Mouse (Mus musculus): Measurements from ENCODE around the gene Bcl6b.

Bcl6b gene

DNA sequence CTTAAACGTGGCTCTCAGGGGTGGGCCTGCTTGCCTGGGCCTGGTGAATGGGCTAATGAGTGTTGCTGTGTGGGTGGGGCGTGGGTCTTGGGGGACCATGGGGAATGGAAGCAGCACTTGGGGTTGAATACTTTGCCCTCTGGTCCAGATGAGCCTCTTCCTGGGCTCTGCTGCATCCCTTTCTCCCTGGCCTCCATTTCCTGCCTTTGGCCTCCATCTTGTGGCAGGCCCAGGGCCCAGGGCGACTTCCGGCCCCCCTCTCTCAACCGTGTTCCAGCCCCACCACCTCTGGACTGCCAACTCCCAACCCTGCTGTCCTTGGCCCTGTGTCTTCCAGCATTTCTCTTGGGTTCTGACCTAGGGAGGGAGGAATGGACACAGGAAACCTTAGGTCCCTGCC, 4.4 kb upstream of the Bcl6b start:
- peak in 1 of 2 experiments; percentile 28 for DNase-seq (ENCODE audit: low spot score in 2 of 2)

GRCm38 (mm10) chr11:70233016-70233415, 3.4 kb upstream of the Bcl6b start:
- DNase-seq (ENCODE audit: low spot score in 2 of 2) = peak in 1 of 2 experiments; percentile 38

DNA sequence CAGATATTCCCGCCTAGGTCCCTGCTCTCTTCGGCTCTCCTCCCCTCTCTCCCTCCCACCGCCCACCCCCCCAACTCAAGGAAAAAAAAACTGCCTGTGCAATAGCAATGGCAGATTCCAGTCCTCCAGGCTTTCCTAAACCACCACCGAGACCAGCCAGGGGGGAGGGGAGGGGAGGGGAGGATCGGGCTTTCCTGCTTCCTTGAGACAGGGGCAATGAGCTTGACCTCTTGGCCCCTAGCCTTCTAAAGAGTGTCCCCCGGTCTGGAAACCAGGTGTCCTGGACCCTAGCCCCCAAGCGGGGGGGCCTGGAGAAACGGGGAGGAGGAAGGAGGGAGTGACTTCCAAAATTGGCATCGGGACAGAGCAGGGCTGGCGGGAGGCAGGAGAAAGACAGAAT, 2.9 kb upstream of the Bcl6b start:
- peak; percentile 61 to 65 for DNase-seq (ENCODE audit: low spot score in 2 of 2)

- peak; percentile 76 to 87 for DNase-seq (ENCODE audit: low spot score in 2 of 2)
Observed at GRCm38 (mm10) chr11:70230239-70230727, 685 bp upstream of the Bcl6b start.

- peak; percentile 88 to 91 for DNase-seq (ENCODE audit: low spot score in 2 of 2)
Observed at GRCm38 (mm10) chr11:70228828-70229227, 770 bp downstream of the Bcl6b start.

DNA sequence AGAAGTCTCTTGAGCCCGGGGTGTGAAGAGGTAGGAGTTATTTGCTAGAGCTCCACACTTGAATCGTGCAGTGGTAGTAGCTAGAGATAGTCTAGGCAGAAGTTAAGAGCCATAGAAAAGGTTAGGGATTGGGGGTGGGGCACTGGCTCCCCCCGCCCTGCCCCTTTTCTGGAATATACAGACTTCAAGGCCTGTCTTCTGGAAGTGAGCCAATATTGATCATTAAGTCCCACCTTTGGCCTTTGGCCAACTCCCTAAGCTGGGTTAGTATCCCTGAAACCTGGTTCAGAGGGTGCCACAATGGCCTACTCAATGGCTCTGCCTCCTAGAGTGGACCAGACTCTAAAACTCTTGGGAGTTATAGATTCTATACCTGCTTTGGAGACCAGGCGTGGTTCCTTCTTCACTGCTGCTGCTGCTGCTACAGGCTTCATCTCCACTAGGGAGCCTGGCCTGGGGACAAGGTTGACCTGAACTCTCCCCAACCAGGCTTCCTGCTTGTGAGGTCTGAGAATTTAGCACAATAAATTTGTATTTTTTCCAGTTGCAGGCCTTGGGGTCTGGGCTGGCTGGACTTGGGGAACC, 1.8 kb downstream of the Bcl6b start:
- no peak for DNase-seq (ENCODE audit: low spot score in 2 of 2)

GRCm38 (mm10) chr11:70227126-70227525, 2.5 kb downstream of the Bcl6b start:
- peak; percentile 77 to 82 for DNase-seq (ENCODE audit: low spot score in 2 of 2)

- DNase-seq (ENCODE audit: low spot score in 2 of 2) = peak; percentile 32 to 50
Observed at GRCm38 (mm10) chr11:70226602-70226890, 3.1 kb downstream of the Bcl6b start.

DNA sequence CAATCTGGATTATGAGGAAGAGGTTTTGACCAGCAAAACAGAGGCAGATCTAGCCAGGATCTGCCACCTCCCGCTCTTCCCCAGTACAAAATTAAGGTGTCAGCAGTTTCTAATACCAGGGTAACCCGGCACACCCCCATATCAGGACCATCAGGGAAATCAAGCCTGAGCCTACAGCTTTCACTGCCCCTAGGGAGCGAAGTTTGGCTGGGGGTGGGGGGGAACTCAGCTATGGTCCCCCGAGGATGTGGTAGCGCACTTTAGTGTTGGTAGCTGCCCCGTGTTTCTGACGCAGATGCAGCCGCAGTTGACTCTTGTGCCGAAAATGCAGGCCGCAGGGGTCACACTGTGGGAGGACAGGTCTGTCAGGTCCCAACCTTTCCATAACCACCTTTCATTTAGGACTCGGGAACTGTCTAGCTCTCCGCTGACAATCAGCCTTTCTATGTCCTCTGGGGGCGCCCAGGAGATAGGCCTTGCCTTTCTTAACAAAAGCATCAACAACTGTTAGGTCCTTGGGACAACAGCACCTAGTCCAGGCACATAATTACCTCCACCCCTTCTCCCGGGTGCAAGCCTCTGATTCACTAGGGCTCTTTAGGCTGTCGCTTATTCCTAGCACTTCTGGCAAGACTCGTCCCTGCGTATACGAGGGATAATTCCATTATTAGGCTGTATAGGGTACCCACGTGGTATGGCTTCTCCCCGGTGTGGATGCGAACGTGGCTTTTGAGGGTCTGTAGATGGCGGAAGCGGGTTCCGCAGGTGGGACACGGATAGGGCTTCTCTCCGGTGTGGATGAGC, 3.6 kb downstream of the Bcl6b start:
- DNase-seq (ENCODE audit: low spot score in 2 of 2) = peak in 1 of 2 experiments; percentile 31

- DNase-seq (ENCODE audit: low spot score in 2 of 2) = no peak
Observed at GRCm38 (mm10) chr11:70223724-70224123, 5.9 kb downstream of the Bcl6b start.

DNA sequence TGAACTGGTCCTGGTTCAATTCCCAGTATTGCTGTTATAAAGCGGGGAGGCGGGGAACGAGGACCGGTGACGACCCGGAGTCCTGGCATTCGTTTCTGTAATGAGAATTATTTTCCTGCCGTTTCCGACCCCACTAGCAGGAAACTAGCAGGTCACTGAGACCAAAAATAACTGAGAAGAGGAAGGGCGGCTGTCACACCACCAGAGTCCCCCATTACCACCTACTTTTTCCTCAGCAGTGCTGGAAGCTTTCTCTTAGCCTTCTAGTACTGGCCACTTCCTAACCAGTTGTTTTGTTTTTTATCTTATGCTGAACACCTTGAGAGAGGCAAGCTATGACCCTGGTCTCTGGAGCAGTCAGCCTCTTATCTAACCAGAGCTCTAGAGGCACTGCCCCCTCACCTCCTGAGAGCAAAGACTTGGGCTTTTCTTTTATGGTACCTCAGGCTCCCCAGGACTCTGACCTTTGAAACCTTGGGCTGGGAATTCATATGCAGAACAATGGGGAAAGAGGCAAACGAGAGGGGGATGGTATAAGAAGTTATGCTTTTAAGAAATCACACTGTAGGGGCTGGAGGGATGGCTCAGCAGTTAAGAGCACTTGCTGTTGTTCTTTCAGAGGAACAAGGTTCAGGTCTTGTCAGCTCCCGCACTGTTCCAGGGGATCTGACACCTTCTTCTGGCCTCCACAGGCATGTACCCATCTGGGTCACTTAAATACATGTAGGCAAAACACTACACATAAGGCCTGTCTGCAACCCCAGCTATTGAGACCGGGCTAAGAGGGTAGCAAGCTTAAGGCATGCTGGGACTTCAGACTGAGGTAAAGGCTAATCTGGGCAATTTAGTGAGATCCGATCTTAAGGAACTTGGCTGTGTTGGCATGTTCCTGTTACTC, 7.7 kb downstream of the Bcl6b start:
- no peak for DNase-seq (ENCODE audit: low spot score in 2 of 2)

DNA sequence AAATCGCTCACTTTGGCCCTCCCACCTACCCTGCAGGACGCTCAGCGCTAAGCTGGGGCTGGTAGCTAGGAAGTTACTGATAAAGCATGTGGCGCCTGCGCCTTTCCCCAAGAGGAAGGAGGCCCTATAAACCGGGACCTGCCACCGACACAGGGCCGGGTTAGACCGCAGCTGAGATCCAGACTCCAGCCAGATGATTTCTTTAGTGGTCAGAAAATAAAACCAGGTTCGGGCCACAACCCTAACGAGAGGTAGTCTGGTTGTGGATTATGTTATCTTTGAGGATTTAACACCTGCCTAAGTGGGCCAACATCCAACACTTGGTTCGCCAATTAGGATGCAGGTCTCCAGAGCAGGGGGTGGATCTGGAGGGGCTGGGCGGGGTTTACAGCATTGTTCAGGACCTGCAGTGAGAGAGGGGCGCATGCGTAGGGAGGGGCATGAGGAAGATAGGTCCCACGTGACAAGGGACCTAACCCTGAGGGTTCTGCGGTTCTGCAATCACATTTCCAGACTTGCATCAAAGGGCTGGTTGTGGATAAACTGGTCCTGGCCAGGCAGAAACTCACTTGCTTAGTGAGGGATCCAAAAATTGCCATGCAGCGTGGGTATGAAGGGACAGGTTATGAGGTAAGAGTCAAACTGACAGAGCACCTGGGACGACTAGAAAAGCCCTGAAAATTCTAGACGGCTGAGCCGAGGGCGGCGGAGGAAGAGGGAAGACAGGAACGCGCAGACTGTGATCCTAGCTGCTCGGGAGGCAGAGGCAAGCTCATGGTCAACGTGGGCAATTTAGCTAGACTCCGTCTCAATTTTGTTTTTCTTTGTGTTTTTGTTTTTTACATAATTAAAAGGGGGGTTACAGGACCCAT, 8.6 kb downstream of the Bcl6b start, which contains the start of gene Slc16a13:
Gene Slc16a13, minus strand, starts transcription at position 334 of the 872 bp plus-strand sequence.
- peak; percentile 98 to 99 for DNase-seq (ENCODE audit: low spot score in 2 of 2)

DNA sequence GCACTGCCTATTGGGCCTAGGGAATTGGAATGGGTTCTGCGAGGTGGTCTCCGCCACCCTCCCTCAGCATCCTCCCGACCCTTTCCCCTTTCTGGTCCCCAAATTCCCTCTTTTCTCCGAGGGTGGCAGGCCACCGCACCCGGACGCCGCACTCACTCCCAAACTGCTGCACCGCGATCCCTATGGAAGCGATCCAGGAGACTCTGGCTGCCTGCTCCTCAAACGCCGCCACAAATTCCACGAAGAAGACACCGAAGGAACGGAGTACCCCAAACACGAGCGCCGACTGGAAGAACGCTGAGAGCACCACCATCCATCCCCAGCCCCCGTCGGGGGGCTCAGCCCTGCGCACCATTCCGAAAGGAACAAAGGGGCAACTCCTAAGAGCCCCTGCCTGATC, 9.3 kb downstream of the Bcl6b start:
- peak in 1 of 2 experiments; percentile 64 for DNase-seq (ENCODE audit: low spot score in 2 of 2)

DNA sequence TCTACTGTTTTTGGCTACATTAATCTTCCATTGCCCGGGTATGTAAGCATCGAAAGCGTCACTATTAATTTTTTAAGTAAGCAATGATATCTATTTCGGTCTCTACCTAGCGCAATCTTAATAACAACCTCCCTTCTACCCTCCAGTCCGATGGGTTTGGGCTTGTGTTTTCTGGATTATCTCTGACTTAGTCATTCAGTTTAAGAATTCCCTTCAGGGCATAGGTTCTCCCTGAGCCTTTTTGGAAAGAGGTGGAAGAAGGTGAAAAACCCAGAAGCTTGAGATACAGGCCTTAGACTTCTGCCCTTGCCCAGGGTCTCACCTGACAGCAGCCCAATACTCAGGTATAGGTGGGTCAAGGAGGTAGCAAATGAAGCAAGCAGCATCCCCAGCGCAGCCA, 9.7 kb downstream of the Bcl6b start:
- no peak for DNase-seq (ENCODE audit: low spot score in 2 of 2)

GRCm38 (mm10) chr11:70218741-70219470, 10.7 kb downstream of the Bcl6b start:
- no peak for DNase-seq (ENCODE audit: low spot score in 2 of 2)

GRCm38 (mm10) chr11:70218039-70218438, 11.6 kb downstream of the Bcl6b start:
- DNase-seq (ENCODE audit: low spot score in 2 of 2) = no peak

DNA sequence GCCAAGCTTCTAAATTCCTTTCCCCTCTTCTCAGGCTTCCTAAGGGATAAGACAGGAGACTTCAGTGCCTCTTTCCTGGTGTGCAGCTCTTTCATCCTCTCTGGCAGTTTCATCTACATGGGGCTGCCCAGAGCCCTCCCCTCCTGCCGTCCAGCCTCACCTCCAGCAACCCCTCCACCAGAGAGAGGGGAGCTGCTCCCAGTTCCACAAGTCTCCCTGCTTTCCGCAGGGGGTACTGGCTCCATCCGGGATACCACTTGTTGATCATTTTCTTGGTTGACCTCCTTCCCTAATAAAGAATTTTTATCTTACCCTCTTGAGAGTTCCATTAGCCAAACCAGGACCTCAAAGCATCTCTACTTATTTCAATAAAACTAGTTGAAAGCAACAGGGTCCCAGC, 13.5 kb downstream of the Bcl6b start:
- DNase-seq (ENCODE audit: low spot score in 2 of 2) = no peak

DNA sequence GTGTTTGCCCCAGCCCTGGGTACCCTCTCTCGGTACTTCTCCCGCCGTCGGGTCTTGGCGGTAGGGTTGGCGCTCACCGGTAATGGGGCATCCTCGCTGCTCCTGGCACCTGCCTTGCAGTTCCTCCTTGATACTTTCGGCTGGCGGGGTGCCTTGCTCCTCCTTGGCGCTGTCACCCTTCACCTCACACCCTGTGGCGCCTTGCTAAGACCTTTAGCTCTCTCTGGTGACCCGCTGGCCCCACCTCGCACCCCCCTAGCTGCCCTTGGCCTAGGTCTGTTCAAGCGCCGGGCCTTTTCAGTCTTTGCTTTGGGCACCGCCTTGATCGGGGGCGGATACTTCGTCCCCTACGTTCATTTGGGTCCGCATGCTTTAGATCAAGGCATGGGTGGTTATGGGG, 14.3 kb downstream of the Bcl6b start:
- DNase-seq (ENCODE audit: low spot score in 2 of 2) = peak in 1 of 2 experiments; percentile 39

- no peak for DNase-seq (ENCODE audit: low spot score in 2 of 2)
Observed at GRCm38 (mm10) chr11:70214856-70215209, 14.8 kb downstream of the Bcl6b start.

DNA sequence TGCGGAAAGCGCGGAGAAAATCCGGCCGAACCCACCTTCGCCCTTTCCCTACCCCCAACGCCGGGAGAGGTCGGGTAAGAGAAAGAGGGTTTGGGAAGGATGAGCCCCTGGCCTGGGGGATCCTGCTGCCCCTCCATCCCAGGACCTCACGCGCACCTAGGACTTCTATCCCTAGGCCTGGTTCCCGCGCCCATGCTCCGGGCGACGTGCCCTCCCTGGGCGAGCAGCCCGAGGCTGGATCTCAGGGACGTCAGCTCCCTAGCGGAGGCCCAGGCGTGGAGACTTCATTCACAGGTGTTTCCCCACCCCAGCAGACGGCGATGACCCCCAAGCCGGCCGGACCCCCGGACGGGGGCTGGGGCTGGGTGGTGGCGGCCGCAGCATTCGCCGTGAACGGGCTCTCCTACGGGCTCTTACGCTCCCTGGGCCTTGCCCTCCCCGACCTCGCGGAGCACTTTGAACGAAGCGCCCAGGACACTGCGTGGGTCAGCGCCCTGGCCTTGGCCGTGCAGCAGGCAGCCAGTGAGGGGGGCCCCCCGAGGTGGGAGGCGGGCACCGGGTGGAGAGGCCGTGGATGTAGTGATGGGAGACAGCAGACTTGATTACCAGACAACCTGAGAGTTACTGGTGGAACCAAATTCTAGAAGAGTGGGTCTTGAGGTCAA, 15.3 kb downstream of the Bcl6b start:
- DNase-seq (ENCODE audit: low spot score in 2 of 2) = peak; percentile 47 to 61
